16 mouse cellular contexts compared by ENCODE assay signal in the genomic region with DNA sequence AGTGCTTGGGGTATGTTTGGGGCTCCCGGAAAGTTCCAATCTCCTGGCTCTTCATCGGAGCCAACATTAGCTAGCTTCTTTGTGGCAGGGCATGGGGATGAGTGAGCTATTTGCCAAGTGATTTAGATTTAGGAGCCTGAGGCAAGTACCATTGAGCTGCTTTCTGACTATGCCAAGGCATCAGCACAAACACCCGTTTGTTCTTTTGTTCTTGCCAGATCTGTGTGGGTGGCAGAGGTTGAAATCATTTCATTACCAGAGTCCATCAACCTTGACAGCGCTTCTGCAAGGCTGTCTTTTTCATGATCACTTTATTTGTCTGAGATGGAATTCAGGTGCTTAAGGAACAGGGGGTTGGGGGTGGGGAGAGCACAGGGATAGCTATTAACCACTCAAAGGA.
DNase-seq lines count a peak whose midpoint lies in the region; ATAC-seq lines count a peak whose summit lies in the region.
"Had no signal": no experiment of that assay in that cellular context is flagged by ENCODE, and none has a peak within 500 bp of the region (broad histone marks: within the 10 kb centered on the region; RNA-seq: fewer than 3 reads in every experiment).

No protein-coding gene starts in this region.

- H3K27ac ChIP-seq in embryonic facial prominence, embryonic 14.5 days (replicated peaks; ENCODE audit: low read depth, low read length) = no peak overlapping the region
- H3K27ac ChIP-seq in embryonic facial prominence, embryonic 10.5 days (replicated peaks) = no peak overlapping the region
- no peak overlapping the region for H3K27ac ChIP-seq in midbrain, embryonic 13.5 days
- no peak overlapping the region for H3K27ac ChIP-seq in midbrain, embryonic 11.5 days (ENCODE audit: low read depth, low read length)
- H3K27ac ChIP-seq in neural tube, embryonic 15.5 days (replicated peaks) = 0 out of 2 replicates have a peak overlapping the region, but pooled peaks have one; percentile 28
- H3K27ac ChIP-seq: kidney, postnatal 0 days; limb, embryonic 10.5 days; liver, embryonic 14.5 days; midbrain, embryonic 12.5 days had no signal

- ATAC-seq in embryonic facial prominence, embryonic 14.5 days (ENCODE audit: low read depth) = no peak
- 0 out of 2 replicates have a peak, but pooled peaks have one; percentile 30 for ATAC-seq in midbrain, embryonic 13.5 days
- ATAC-seq in midbrain, embryonic 11.5 days (ENCODE audit: low FRiP score) = no peak
- ATAC-seq in neural tube, embryonic 15.5 days (ENCODE audit: low FRiP score) = peak; percentile 66; the same call in 1 of the 2 replicates
- ATAC-seq: inflammation-experienced regulatory T-cells, adult 6 months had no signal

- H3K4me2 ChIP-seq in embryonic facial prominence, embryonic 14.5 days (ENCODE audit: low read depth, low read length) = no peak overlapping the region
- no peak overlapping the region for H3K4me2 ChIP-seq in midbrain, embryonic 13.5 days (replicated peaks)
- H3K4me2 ChIP-seq in midbrain, embryonic 11.5 days = no peak overlapping the region
- no peak overlapping the region for H3K4me2 ChIP-seq in neural tube, embryonic 15.5 days
- H3K4me2 ChIP-seq: midbrain, embryonic 12.5 days had no signal

- no peaks in the 10 kb centered on the region for H3K4me1 ChIP-seq in embryonic facial prominence, embryonic 14.5 days (ENCODE audit: control insufficient read depth, insufficient read depth, low read length)
- no peaks in the 10 kb centered on the region for H3K4me1 ChIP-seq in embryonic facial prominence, embryonic 10.5 days
- H3K4me1 ChIP-seq in midbrain, embryonic 13.5 days (replicated peaks) = no peaks in the 10 kb centered on the region
- H3K4me1 ChIP-seq in midbrain, embryonic 11.5 days (ENCODE audit: control insufficient read depth, insufficient read depth, low read length) = no peaks in the 10 kb centered on the region
- 0 out of 2 replicates have a peak, but pooled peaks cover 3% of the 10 kb centered on the region for H3K4me1 ChIP-seq in neural tube, embryonic 15.5 days
- H3K4me1 ChIP-seq: limb, embryonic 10.5 days; midbrain, embryonic 12.5 days had no signal

- H3K4me3 ChIP-seq in embryonic facial prominence, embryonic 14.5 days (ENCODE audit: low read depth, low read length) = no peak overlapping the region
- no peak overlapping the region for H3K4me3 ChIP-seq in embryonic facial prominence, embryonic 10.5 days
- no peak overlapping the region for H3K4me3 ChIP-seq in midbrain, embryonic 13.5 days (replicated peaks)
- no peak overlapping the region for H3K4me3 ChIP-seq in midbrain, embryonic 11.5 days (ENCODE audit: low read depth, low read length)
- H3K4me3 ChIP-seq in neural tube, embryonic 15.5 days (replicated peaks) = no peak overlapping the region
- H3K4me3 ChIP-seq: limb, embryonic 10.5 days; midbrain, embryonic 12.5 days had no signal

- peak; percentile 24 for DNase-seq in embryonic facial prominence, embryonic 14.5 days (ENCODE audit: low spot score)
- DNase-seq in embryonic facial prominence, embryonic 10.5 days (ENCODE audit: low spot score) = no peak
- DNase-seq in midbrain, embryonic 11.5 days (ENCODE audit: low spot score, missing footprints) = no peak
- peak; percentile 85 for DNase-seq in fat pad, adult 2 months (ENCODE audit: extremely low read depth, low read depth, low spot score)
- no peak for DNase-seq in kidney, adult 8-10 months
- DNase-seq: adrenal gland, postnatal 25 days; cerebellum, adult 11-12 months; lung, postnatal 10 days had no signal

- H3K9me3 ChIP-seq in embryonic facial prominence, embryonic 14.5 days (ENCODE audit: control insufficient read depth, low read length) = no peaks in the 10 kb centered on the region
- no peaks in the 10 kb centered on the region for H3K9me3 ChIP-seq in embryonic facial prominence, embryonic 10.5 days
- no peaks in the 10 kb centered on the region for H3K9me3 ChIP-seq in midbrain, embryonic 13.5 days
- H3K9me3 ChIP-seq in midbrain, embryonic 11.5 days (ENCODE audit: control insufficient read depth, low read length) = no peaks in the 10 kb centered on the region
- H3K9me3 ChIP-seq in neural tube, embryonic 15.5 days (replicated peaks) = no peaks in the 10 kb centered on the region
- H3K9me3 ChIP-seq: limb, embryonic 10.5 days; midbrain, embryonic 12.5 days had no signal

- 47% methylated on average over 4 of the region's 4 CpGs for WGBS in embryonic facial prominence, embryonic 14.5 days
- 50% methylated on average over 4 of the region's 4 CpGs for WGBS in embryonic facial prominence, embryonic 10.5 days
- WGBS in midbrain, embryonic 13.5 days = 65% methylated on average over 4 of the region's 4 CpGs
- WGBS in midbrain, embryonic 11.5 days = 71% methylated on average over 4 of the region's 4 CpGs
- WGBS in neural tube, embryonic 15.5 days = 32% methylated on average over 4 of the region's 4 CpGs

- no peaks in the 10 kb centered on the region for H3K36me3 ChIP-seq in embryonic facial prominence, embryonic 14.5 days (ENCODE audit: control insufficient read depth, insufficient read depth, low read length)
- no peaks in the 10 kb centered on the region for H3K36me3 ChIP-seq in embryonic facial prominence, embryonic 10.5 days (replicated peaks)
- H3K36me3 ChIP-seq in midbrain, embryonic 13.5 days = no peaks in the 10 kb centered on the region
- no peaks in the 10 kb centered on the region for H3K36me3 ChIP-seq in midbrain, embryonic 11.5 days (ENCODE audit: control insufficient read depth, insufficient read depth, low read length)
- H3K36me3 ChIP-seq in neural tube, embryonic 15.5 days = no peaks in the 10 kb centered on the region
- H3K36me3 ChIP-seq: G1E; limb, embryonic 10.5 days; midbrain, embryonic 12.5 days had no signal

- H3K9ac ChIP-seq in embryonic facial prominence, embryonic 14.5 days (ENCODE audit: low read depth, low read length) = no peak overlapping the region
- no peak overlapping the region for H3K9ac ChIP-seq in midbrain, embryonic 13.5 days (replicated peaks)
- no peak overlapping the region for H3K9ac ChIP-seq in midbrain, embryonic 11.5 days (ENCODE audit: low read length)
- no peak overlapping the region for H3K9ac ChIP-seq in neural tube, embryonic 15.5 days (replicated peaks)
- H3K9ac ChIP-seq: liver, embryonic 14.5 days; midbrain, embryonic 12.5 days had no signal

- no peaks in the 10 kb centered on the region for H3K27me3 ChIP-seq in embryonic facial prominence, embryonic 14.5 days (replicated peaks; ENCODE audit: control insufficient read depth, insufficient read depth, low read length)
- H3K27me3 ChIP-seq in embryonic facial prominence, embryonic 10.5 days (replicated peaks; ENCODE audit: low read depth, poor library complexity, severe bottlenecking) = no peaks in the 10 kb centered on the region
- H3K27me3 ChIP-seq in midbrain, embryonic 13.5 days = no peaks in the 10 kb centered on the region
- no peaks in the 10 kb centered on the region for H3K27me3 ChIP-seq in midbrain, embryonic 11.5 days (ENCODE audit: control insufficient read depth, insufficient read depth, low read length)
- no peaks in the 10 kb centered on the region for H3K27me3 ChIP-seq in neural tube, embryonic 15.5 days (replicated peaks)
- H3K27me3 ChIP-seq: midbrain, embryonic 12.5 days had no signal

Comparison
In these comparisons a context has a peak if more than half of its experiments do, and no peak if none do; other contexts are left out.
1. ATAC-seq: peak in midbrain, embryonic 13.5 days (single experiment) and neural tube, embryonic 15.5 days (single experiment); none in embryonic facial prominence, embryonic 14.5 days (single experiment) and midbrain, embryonic 11.5 days (single experiment).
2. DNase-seq: peak in embryonic facial prominence, embryonic 14.5 days (single experiment) and fat pad, adult 2 months (single experiment); none in embryonic facial prominence, embryonic 10.5 days (single experiment), midbrain, embryonic 11.5 days (single experiment) and kidney, adult 8-10 months (0 of 2).